Mouse (Mus musculus): ENCODE measurements at regions not wholly inside any gene's neighbourhood (a gene's known extent, or its start where the extent isn't known, plus 50 kb on each side); places are given as distances from the start of the nearest gene placed in this dataset.

GRCm38 (mm10) chr9:87504673-87505385, 226.2 kb downstream of the Tbx18 start:
- DNase-seq (ENCODE audit: extremely low spot score in 1 of 2, low spot score in 2 of 2) = no peak
- intact Hi-C loops (cut with DNase I) = no loop called here

GRCm38 (mm10) chr9:87464141-87464540, 208.8 kb upstream of the Cep162 start:
- no peak for DNase-seq (ENCODE audit: extremely low spot score in 1 of 2, low spot score in 2 of 2)
- intact Hi-C loops (cut with DNase I) = no loop called here

- intact Hi-C loops (cut with DNase I) = no loop called here
- DNase-seq (ENCODE audit: extremely low spot score in 1 of 2, low spot score in 2 of 2) = no peak
Measured at GRCm38 (mm10) chr9:87453261-87453660, 197.9 kb upstream of the Cep162 start.

GRCm38 (mm10) chr9:87452571-87452970, 197.2 kb upstream of the Cep162 start:
- intact Hi-C loops (cut with DNase I) = no loop called here
- no peak for DNase-seq (ENCODE audit: extremely low spot score in 1 of 2, low spot score in 2 of 2)

- intact Hi-C loops (cut with DNase I) = no loop called here
Measured at GRCm38 (mm10) chr9:87443467-87444235, 188.3 kb upstream of the Cep162 start.

GRCm38 (mm10) chr9:87432072-87432471, 176.7 kb upstream of the Cep162 start:
- DNase-seq (ENCODE audit: extremely low spot score in 1 of 2, low spot score in 2 of 2) = no peak
- intact Hi-C loops (cut with DNase I) = no loop called here

More at GRCm38 (mm10) chr9:87443467-87444235, 188.3 kb upstream of the Cep162 start:
- DNase-seq (ENCODE audit: extremely low spot score in 1 of 2, low spot score in 2 of 2) = no peak

GRCm38 (mm10) chr9:87431523-87431922, 176.2 kb upstream of the Cep162 start:
- intact Hi-C loops (cut with DNase I) = no loop called here
- no peak for DNase-seq (ENCODE audit: extremely low spot score in 1 of 2, low spot score in 2 of 2)

- intact Hi-C loops (cut with DNase I) = loop anchor here (10.0 kb wide), 1 partner anchor 650 kb away; no protein-coding TSS in a partner anchor
- DNase-seq (ENCODE audit: extremely low spot score in 1 of 2, low spot score in 2 of 2) = peak in 1 of 2 experiments; percentile 43
Measured at GRCm38 (mm10) chr9:87425201-87425600, 169.9 kb upstream of the Cep162 start.

GRCm38 (mm10) chr9:87421175-87421574, 165.8 kb upstream of the Cep162 start:
- intact Hi-C loops (cut with DNase I) = loop anchor here (5.0 to 10.0 kb wide), 3 partner anchors 311 to 801 kb away; partner anchors contain the start of gene Tbx18
- no peak for DNase-seq (ENCODE audit: extremely low spot score in 1 of 2, low spot score in 2 of 2)

GRCm38 (mm10) chr9:87419376-87419775, 164.0 kb upstream of the Cep162 start:
- DNase-seq (ENCODE audit: extremely low spot score in 1 of 2, low spot score in 2 of 2) = peak; percentile 52 to 84
- intact Hi-C loops (cut with DNase I) = no loop called here

- DNase-seq (ENCODE audit: extremely low spot score in 1 of 2, low spot score in 2 of 2) = peak in 1 of 2 experiments; percentile 35
- intact Hi-C loops (cut with DNase I) = no loop called here
Measured at GRCm38 (mm10) chr9:87412894-87413293, 157.6 kb upstream of the Cep162 start.

GRCm38 (mm10) chr9:87411044-87411443, 155.7 kb upstream of the Cep162 start:
- no peak for DNase-seq (ENCODE audit: extremely low spot score in 1 of 2, low spot score in 2 of 2)
- intact Hi-C loops (cut with DNase I) = no loop called here

- intact Hi-C loops (cut with DNase I) = no loop called here
- DNase-seq (ENCODE audit: extremely low spot score in 1 of 2, low spot score in 2 of 2) = no peak
Measured at GRCm38 (mm10) chr9:87409736-87410135, 154.4 kb upstream of the Cep162 start.

GRCm38 (mm10) chr9:87408805-87409204, 153.5 kb upstream of the Cep162 start:
- intact Hi-C loops (cut with DNase I) = no loop called here

GRCm38 (mm10) chr9:87406476-87406875, 151.1 kb upstream of the Cep162 start:
- intact Hi-C loops (cut with DNase I) = no loop called here
- no peak for DNase-seq (ENCODE audit: extremely low spot score in 1 of 2, low spot score in 2 of 2)

More at GRCm38 (mm10) chr9:87408805-87409204, 153.5 kb upstream of the Cep162 start:
- DNase-seq (ENCODE audit: extremely low spot score in 1 of 2, low spot score in 2 of 2) = no peak

GRCm38 (mm10) chr9:87405115-87405720, 149.9 kb upstream of the Cep162 start:
- DNase-seq (ENCODE audit: extremely low spot score in 1 of 2, low spot score in 2 of 2) = no peak
- intact Hi-C loops (cut with DNase I) = no loop called here

- intact Hi-C loops (cut with DNase I) = no loop called here
- no peak for DNase-seq (ENCODE audit: extremely low spot score in 1 of 2, low spot score in 2 of 2)
Measured at GRCm38 (mm10) chr9:87402010-87402409, 146.7 kb upstream of the Cep162 start.

- DNase-seq (ENCODE audit: extremely low spot score in 1 of 2, low spot score in 2 of 2) = no peak
- intact Hi-C loops (cut with DNase I) = no loop called here
Measured at GRCm38 (mm10) chr9:87387516-87387915, 132.2 kb upstream of the Cep162 start.

- intact Hi-C loops (cut with DNase I) = no loop called here
- no peak for DNase-seq (ENCODE audit: extremely low spot score in 1 of 2, low spot score in 2 of 2)
Measured at GRCm38 (mm10) chr9:87383513-87383912, 128.2 kb upstream of the Cep162 start.

GRCm38 (mm10) chr9:87377921-87378320, 122.6 kb upstream of the Cep162 start:
- intact Hi-C loops (cut with DNase I) = no loop called here

More at GRCm38 (mm10) chr9:87377921-87378320, 122.6 kb upstream of the Cep162 start:
- no peak for DNase-seq (ENCODE audit: extremely low spot score in 1 of 2, low spot score in 2 of 2)

All from left cerebral cortex, postnatal 10 days (tissue).